Mouse (Mus musculus) adrenal gland (tissue): Measurements from ENCODE around the gene Stoml3.

Experiments used
- intact Hi-C: fragments of 180-260 bp; cut with DNase I; formaldehyde crosslinking; loops from one replicate; pipeline ENCODE4 v1.15.1; 2025

Gene Stoml3

DNA sequence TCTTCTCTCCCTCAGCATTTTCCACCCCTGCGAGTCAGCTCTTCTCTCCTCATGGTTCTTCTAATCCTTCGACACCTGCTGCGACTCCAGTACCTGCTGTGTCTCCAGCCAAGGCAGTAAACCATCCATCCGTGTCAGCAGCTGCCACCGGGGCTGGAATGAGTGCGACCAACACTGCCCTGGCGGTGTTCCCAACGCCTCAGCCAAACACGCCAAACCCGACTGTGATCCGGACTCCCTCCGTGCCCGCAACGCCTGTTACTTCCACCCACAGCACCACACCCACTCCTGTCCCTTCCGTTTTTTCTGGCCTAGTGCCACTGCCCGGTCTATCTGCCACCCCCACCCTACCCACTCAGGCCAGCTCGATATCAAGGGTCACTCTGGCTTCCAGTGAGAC is 11.0 kb upstream of the Stoml3 start:
- intact Hi-C loops, result no loop called here

DNA sequence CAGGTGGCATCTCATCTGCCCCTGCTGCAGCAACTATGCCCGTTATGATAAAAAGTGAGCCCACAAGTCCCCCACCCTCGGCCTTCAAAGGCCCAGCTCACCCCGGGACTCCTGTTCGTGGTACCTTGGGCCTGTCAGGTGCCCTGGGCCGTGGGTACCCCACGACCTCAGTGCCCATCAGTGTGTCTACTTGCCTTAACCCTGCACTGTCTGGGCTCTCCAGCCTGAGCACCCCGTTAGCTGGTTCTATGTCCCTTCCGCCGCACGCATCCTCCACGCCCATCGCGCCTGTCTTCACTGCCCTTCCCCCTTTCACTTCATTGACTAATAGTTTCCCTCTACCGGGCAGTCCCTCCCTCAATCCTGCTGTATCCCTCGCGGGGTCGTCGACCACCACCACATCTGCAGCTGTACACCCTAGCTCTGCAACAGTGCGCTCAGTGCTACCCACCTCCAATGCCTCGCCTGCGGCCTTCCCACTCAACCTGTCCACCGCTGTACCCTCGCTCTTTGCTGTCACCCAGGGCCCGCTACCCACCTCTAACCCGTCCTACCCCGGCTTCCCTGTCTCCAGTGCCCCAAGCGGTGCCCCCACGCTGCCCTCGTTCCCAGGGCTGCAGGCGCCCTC is 9.9 kb upstream of the Stoml3 start:
- intact Hi-C loops, result no loop called here

DNA sequence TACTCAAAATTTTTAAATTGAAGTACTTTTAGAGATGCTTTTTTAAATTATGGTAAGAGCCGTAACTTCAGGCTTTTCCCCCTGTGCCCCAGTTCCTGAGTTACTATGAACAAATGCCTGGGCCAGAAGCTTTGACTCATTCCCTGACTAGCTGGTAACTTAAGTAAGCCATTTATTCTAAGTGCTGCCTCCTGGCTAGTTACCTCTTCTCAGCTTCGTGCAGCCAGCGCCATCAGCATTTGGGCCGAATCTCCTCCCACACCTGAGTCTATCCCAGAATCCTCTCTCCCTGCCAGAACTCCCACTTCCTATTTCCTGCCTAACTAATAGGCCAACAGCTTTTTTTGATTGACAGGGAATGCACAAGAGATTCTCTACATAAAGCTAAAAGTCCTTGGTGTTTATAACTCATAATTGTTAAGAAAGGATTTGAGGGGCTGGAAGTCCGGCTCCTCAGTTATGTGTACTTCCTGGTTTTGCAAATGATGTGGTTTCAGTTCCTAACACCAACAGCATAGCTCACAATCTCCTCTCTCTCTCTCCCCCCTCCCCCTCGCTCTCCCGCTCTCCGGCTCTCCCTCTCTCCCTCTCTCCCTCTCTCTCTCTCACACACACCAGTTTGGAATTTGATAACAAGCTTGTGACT is 4.9 kb upstream of the Stoml3 start:
- intact Hi-C loops, result no loop called here

DNA sequence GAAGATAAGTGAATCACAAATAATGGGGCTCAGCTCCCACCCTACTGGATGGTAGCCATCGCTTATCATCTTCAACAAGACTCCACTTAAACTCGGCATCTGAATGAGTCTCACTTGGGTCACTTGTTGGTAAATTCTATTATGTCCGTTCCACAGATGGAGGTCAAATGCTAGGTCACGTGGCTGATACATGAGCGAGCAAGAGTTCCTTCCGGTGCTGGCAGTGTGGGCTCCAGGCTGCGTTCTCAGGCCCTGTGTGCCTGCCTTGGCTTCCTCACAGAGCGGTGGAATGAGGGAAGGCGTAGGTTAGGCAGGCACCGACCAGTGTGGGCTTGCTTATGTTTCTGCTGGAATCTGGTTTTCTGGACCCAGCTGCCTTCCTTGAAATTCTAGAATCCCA is 1.9 kb upstream of the Stoml3 start:
- intact Hi-C loops, result no loop called here

DNA sequence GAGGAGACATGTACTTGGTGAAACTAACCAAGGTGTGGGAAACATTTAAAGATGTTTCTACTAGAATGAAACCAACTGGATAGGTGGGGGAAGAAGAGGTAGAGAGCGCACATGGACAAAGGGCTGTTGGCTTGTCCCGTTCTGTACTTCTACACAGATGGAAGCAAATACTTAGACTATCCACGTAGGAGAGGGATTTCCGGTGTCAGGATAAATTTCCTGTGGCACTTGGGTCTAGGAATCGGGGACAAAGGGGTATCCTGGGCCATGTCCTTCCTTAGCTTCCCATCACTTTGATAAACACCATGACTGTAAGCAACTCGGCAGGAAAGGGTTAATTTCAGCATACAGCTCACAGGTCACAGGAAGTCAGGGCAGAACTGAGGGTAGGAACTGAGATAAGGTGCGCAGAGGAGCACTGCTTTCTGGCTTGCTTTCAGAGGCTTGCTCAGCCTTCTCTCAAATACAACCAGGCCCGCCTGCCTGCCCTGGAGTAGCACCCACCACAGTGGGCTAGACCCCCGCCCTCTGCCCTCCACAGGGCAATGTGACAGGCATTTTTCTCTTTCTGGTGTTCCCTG is 1.4 kb upstream of the Stoml3 start:
- intact Hi-C loops, result no loop called here

DNA sequence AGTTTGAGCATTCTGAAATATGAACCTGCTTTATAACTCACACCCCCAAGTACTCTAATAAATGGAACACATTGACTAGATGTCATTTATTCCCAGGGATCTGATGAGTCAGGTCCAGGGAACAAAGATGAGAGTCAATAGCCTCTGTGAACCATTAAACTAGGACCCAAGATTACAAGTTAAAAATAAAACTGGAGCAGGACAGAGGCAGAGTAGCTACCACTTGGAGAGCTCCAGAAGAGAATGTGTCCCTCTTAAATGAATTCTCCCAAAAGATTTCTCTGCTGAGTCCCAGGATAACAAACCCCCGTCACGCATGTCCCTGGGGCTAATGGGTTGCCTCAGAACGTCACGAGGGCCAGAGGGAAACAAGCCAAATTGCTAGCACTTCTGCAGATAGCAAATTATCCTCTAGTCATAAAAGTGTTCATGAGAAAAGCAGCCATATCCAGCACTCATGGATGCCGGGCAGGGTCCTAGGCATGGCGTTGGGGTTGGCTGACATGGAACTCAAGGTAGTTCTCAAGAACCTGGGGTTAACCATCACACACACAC is 10.0 kb downstream of the Stoml3 start:
- intact Hi-C loops, result no loop called here

DNA sequence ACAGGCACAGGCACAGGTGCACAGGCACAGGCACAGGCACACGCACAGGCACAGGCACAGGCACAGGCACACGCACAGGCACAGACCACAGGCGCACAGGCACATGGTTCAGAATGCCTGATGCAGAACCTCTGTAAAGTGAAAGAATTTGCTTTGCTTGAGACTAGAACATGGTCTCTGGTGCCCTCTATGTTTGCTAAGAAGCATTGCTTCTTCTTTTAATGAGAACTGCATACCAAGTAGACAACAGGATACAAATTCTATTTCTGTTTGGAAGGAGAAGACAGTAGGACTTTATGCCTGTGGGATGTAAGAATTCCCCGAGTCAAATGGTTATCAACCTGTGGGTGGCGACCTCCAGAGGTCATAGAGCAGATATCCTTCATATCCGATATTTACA is 14.0 kb downstream of the Stoml3 start:
- intact Hi-C loops, result no loop called here

DNA sequence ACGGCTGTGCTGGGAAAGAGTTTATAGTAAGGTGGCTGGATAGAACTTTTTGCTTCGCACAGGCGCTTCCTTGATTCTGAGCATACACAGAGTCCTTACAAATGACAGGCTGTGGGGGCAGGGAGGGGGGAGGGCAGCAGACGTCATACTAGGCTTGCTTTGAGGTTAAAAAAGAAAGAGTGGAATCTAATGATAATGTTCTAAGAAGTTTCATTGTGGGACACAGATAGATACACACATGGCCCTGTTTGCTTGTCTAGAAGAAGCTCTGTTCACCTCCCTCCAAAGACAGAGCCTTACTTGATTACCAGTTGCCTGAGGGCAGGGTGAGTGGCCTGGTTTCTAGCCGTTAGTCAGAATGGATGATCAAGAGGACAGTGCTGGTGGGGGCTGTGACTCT is 24.6 kb downstream of the Stoml3 start:
- intact Hi-C loops, result no loop called here

DNA sequence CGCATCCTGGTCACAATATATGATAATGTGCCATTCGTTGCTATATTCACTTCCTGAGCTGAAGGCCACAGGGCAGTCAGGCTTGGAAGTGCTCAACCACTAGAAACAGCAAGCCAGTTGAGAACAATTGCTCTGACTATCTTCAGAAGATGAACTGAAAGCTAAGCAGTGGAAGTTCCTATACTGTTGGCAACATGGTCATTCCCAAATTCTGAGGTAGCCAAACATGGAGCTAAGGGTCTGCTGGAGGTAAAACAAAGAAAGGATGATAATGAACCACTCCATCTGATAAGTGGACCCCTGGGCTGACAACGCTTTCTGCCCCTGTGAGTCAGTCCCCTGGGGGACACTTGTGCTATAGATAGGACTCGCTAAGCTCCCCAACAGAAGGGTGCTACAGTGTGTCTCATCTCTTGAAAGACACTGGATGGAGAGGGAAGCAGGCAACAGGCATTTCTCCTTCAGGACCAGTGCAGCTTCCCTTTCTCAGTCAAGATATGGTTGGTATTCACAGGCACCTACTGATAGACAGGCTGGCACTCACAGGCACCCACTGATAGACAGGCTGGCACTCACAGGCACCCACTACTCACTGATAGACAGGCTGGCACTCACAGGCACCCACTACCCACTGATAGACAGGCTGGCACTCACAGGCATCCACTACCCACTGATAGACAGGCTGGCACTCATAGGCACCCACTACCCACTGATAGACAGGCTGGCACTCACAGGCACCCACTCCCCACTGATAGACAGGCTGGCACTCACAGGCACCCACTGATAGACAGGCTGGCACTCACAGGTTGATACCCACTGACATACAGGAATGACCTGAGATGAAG is 26.0 kb downstream of the Stoml3 start:
- intact Hi-C loops, result no loop called here

DNA sequence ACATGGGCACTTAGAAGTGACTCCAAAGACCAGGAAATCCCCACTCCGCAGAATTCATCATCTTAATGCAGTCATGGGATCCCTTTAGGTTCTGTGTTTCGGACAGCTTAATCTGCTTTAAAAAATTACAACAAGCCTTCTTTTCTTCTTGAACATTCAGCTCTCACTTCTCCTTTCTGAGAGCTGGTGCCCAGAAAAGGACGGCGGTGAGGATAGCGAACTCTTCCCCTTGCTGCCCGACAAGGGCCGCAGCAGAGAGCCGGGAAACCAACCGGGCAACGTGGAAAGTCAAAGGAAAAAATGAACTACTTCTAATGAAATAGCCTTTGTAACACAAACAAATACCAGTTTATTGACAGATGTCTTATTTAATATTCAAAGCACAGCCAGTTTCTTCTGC is 34.3 kb downstream of the Stoml3 start:
- intact Hi-C loops, result no loop called here

DNA sequence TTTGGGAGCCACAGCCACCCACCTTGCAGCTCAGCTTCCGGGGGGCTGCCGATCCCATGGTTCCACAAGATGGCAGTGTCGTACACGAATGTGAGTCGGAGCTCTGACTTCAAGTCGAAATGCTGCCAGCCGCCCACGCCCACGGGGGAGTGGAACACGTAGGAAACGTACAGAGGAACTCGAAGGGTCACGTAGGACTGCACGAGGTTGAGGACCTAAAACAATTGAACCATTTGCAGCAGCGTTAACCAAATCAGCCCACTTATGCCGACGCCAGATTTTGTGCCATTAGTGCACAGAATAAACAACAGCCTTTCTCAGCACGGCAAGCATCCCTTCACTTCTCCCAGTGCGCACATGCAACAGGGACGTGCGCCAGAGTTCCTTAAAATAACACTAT is 37.3 kb downstream of the Stoml3 start:
- intact Hi-C loops, result loop anchor here (5.0 kb wide), 2 partner anchors 207 to 302 kb away; no protein-coding TSS in a partner anchor

DNA sequence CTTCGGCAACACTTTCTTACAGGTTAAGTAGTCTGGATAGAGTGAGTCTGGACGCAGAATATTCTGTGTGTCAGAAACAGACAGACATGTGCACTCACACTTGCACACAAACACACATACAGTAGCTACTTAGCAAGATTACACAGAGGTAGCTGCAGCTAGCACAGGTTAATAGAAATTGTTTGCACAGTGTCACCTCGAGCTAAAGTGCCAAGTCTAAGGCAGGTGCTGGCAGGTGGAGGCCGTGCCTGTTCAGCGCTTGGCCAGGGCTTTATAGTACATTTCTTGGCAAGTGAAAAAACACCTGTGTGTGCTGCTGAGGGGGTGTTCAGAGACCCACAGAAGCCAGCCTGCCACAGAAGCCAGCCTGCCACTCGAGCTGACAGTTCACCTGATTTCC is 41.9 kb downstream of the Stoml3 start:
- intact Hi-C loops, result no loop called here

DNA sequence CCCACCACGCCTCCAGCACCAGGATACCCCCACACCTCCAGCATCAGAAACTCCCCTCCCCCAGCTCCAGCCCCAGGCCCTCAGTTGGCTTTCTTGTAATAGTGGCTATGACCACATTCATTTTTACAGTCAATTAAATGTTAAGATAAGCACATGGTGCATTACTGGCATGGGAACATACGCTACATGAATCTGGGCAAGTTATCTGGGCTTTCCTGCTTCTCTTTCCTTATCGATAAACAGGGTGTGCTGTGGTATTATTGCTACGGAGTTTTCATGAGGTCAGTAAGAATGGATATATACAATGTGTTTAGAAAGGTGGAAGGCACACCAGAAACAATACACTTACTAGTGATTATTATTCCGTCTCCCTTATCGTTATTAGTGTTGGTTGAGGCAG is 43.6 kb downstream of the Stoml3 start:
- intact Hi-C loops, result no loop called here

DNA sequence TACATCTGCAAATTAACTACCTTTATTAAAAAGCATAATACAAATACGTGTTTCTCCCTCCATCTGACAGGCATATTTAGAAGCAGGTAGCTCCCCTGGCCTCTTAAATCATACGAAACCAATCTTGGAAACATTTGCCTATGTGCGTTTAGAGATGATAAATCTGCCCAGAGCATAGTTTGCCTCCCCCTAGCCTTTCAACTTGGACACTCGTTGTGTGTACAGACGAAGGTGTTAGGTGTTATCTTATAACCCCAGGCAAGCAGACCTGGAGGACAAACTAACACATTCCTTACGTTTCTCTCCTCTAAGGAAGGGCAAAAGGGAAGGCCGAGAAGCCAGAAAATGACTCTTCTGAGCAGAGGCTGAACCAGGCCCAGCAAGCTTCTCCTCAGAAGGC is 64.2 kb downstream of the Stoml3 start:
- intact Hi-C loops, result no loop called here

DNA sequence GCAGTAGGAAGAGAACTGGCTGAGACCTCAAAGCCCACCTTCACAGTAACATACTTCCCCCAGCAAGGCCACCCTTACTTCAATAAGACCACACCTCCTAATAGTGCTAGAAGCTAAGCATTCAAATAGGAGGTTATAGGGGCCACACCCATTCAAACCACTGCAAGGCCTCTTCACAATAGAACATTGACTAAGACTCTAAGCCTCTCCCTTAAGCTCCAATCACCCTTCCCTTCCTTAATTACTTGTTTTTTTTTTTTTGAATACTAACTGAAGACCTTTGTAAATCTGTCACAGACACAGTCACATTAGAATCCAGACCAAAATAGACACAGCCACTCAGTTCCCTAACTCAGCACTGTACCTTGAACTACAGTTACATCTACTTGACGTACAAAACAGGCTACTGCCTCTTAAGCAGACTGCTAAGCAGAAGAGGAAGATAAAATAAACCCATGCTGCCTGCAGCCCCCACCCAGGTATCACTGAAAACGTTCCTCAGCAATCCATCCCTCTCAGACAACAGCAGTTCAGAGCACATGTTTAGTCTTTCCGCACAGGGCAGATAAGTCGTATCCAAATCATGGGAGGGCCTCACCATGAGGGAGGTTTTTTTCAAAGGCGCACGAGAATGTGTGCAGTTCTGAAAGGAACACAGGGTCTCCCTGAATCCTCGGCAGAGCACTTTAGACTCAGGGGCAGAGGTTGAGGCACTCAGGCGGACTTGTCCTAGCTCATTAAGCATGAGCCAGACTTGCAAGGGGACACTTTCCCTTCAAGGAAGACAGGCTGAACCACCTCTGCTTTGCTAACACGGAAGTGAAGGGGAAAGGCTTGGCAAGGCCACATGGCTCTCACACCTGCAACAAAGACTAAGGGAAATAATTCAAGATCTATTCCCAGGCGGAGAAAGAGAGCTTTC is 66.8 kb downstream of the Stoml3 start:
- intact Hi-C loops, result no loop called here

DNA sequence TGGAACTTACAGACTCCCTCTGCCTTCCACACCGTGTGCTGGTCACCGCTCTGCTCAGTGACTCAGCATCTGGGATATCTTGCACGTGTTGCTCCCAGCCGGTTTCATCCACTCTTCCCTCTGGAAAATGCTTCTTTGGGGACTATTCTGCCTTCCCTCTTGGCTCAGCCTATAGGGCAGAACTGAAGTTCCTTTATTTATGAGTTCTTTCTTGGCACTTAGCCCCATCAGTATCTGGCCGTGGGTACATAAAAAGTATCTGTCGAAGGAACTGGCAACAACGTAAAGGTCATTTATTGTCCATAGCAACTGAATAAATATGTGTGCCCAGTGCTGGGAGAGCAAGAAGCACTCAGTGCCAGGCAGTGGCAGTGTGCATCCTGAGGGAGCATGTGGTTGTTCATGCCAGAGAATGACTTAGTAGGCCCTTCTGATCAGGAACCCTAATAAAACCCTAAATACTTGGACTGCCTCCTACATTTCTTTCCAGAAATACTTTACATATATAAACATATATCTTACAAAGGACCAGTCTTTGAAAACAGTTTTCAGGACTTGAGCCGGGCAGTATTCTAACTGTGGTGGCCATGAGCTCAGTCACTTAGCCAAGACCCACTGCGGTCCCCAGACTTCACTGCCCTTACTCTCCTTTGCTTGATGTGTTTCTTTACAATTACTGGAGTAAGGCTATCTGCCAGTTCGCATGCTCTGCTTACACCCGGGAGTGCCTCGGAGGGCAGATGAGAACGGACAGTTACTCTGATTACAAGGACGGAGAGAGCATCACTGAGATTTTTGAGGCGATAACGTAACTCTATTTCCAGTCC is 69.1 kb downstream of the Stoml3 start:
- intact Hi-C loops, result no loop called here
